Mouse (Mus musculus) liver, embryonic 11.5 days (tissue): ENCODE results near the gene Lztfl1. TPM values are rescaled to one million over a fixed set of nuclear protein-coding genes. Genes with fewer than 3 reads are reported as not detected.
"Not testable (repeated sequence)": the region's sequence is repeated elsewhere in the genome, so short reads cannot be mapped to it uniquely, and the experiment has no call there.

Experiments
- ATAC-seq: fragments of 200-750 bp; cut with Nextera tagmentation; replicated peaks from 2 replicates; pipeline ENCODE4 v1.8.0; 2017; ENCODE audit warnings: moderate number of reproducible peaks, mild to moderate bottlenecking, moderate TSS enrichment, moderate library complexity; ENCODE audit not compliant: low FRiP score
- DNase-seq: peaks from one replicate; pipeline ENCODE4 v3.0.0-alpha.2; 2017; ENCODE audit warnings: low spot score
- H3K27ac ChIP-seq: fragments of 300-500 bp; sonication (generic); 2 replicates; pipeline ENCODE4 v1.5.1; 2014; ENCODE audit warnings: mild to moderate bottlenecking, low read depth, low read length, control low read depth
- H3K27me3 ChIP-seq: fragments of 300-500 bp; sonication (generic); replicated peaks from 2 replicates; pipeline ENCODE4 v1.6.1; 2014; ENCODE audit warnings: low read length, mixed read lengths; ENCODE audit not compliant: control insufficient read depth, insufficient read depth
- H3K36me3 ChIP-seq: fragments of 300-500 bp; sonication (generic); 2 replicates; pipeline ENCODE4 v1.6.1; 2014; ENCODE audit warnings: mild to moderate bottlenecking, low read length, moderate library complexity, mixed read lengths; ENCODE audit not compliant: control insufficient read depth, insufficient read depth
- H3K4me1 ChIP-seq: fragments of 300-500 bp; sonication (generic); replicated peaks from 2 replicates; pipeline ENCODE4 v1.6.1; 2014; ENCODE audit warnings: low read length, mixed read lengths; ENCODE audit not compliant: control insufficient read depth, insufficient read depth
- H3K4me2 ChIP-seq: fragments of 300-500 bp; sonication (generic); 2 replicates; pipeline ENCODE4 v1.6.1; 2014; ENCODE audit warnings: mild to moderate bottlenecking, control low read depth, moderate library complexity
- H3K4me3 ChIP-seq: fragments of 300-500 bp; sonication (generic); 2 replicates; pipeline ENCODE4 v1.5.1; 2014; ENCODE audit warnings: low read depth, low read length, control low read depth
- H3K9ac ChIP-seq: fragments of 300-500 bp; sonication (generic); 2 replicates; pipeline ENCODE4 v1.6.1; 2014; ENCODE audit warnings: low read depth, low read length, control low read depth
- H3K9me3 ChIP-seq: fragments of 300-500 bp; sonication (generic); 2 replicates; pipeline ENCODE4 v1.6.1; 2016; ENCODE audit warnings: low read length, inconsistent platforms, mixed read lengths; ENCODE audit not compliant: control insufficient read depth
- WGBS: fragments of 180-500 bp; shearing (Covaris S2); extraction: QIAGEN DNeasy Blood & Tissue Kit; methylation state at CpG from one replicate; pipeline ENCODE4 v1.1.7; 2014; 5-methylcytosine and 5-hydroxymethylcytosine counted together
- polyA plus RNA-seq: library from polyadenylated mRNA; unstranded; fragments of >200 nt; fragmentation: Nextera tagmentation; extraction: Ambion mirVana; gene quantifications from 2 replicates; pipeline ENCODE4 v1.2.1, GENCODE M21; 2014

Lztfl1 gene
- polyA plus RNA-seq, 1 experiment from 2014 or later = 32.6 TPM

DNA sequence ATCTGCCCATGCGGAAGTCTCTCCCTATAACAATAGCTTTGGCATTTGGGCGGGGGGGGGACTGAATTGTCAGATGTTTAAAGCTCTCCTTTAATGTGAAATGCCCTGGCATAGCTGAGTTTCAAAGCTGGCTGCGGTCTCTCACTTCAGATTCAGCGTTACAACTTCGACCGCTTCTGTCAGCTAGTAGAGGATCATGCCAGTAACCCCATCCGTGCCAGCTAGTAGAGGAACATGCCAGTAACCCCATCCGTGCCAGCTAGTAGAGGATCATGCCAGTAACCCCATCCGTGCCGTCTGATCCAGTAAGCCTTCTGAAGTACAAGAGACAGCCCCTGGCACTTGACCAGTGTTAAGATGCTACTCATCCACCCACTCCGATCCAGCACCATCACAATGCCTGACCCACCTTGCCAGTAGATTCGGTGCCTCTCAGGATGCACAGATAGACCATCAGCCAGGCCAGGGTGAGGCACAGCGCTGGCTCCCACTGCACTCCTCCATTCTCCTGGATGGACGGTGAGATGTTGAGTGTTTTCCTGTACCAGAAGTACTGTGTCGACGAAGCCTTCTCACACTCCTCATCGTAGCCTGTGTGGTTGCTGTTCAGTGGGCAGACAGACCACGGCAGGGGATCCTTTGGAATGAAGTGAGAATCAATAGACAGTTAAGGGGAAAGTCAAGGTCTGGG is 57.4 kb downstream of the Lztfl1 start:
- not testable (repeated sequence) for H3K9me3 ChIP-seq, H3K36me3 ChIP-seq, H3K9ac ChIP-seq, DNase-seq, ATAC-seq, H3K27ac ChIP-seq, H3K4me2 ChIP-seq, H3K4me3 ChIP-seq, H3K4me1 ChIP-seq, H3K27me3 ChIP-seq
- WGBS = 83% methylated on average over 17 of the region's 18 CpGs

DNA sequence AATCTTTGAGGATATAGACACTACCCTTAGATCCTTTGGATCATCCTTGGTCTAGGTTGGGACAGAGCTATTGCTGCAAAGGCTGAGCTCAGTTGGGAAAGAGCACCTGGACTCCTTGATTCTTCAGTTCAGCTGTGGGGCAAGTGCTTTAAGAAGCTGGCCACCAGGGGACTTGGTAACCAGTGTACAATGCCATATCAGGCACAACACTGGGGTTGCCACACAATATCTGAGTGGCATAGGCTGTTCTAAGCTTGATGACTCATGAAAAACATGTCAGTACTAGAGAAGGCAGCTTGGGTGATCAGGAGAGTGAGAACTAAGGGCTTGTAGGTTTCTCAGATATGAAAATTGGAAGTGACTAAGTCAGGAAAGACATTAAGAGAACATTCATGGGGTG is 58.5 kb downstream of the Lztfl1 start:
- H3K4me1 ChIP-seq = no peaks in the 10 kb centered on the region
- DNase-seq (no peak), ATAC-seq (no peak)
- H3K9ac ChIP-seq = no peak overlapping the region
- no peak overlapping the region for H3K4me3 ChIP-seq
- no peaks in the 10 kb centered on the region for H3K27me3 ChIP-seq
- no peak overlapping the region for H3K4me2 ChIP-seq
- no peaks in the 10 kb centered on the region for H3K36me3 ChIP-seq
- no peaks in the 10 kb centered on the region for H3K9me3 ChIP-seq
- no peak overlapping the region for H3K27ac ChIP-seq

DNA sequence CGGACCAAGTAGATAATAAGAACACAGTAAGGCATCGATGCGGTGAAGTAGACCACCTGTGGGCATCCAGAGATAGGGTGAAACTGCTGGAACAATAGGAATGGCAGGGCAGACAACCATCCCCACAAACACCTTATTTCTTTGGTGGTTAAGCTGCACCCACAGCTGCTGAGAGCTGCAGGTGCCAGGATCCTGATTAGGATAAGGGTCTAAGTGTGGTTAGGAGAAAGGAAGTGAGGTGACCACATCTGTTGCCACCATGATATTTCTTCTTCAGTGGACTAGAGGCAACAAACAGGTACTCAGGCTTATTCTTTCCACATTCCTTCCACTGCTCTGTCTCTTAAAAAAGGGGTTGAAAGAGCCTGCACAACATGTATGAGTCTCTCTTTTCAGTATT is 60.0 kb downstream of the Lztfl1 start:
- Histone ChIP-seq H3K9ac (no peak overlapping the region), H3K36me3 (no peaks in the 10 kb centered on the region), H3K27me3 (no peaks in the 10 kb centered on the region), H3K4me3 (no peak overlapping the region), H3K4me2 (no peak overlapping the region), H3K9me3 (no peaks in the 10 kb centered on the region), H3K27ac (no peak overlapping the region), H3K4me1 (no peaks in the 10 kb centered on the region)
- WGBS = 43% methylated on average over 3 of the region's 3 CpGs
- DNase-seq (no peak), ATAC-seq (no peak)

GRCm38 (mm10) chr9:123651369-123651768 is 66.1 kb downstream of the Lztfl1 start:
- Histone ChIP-seq H3K27me3 (no peaks in the 10 kb centered on the region), H3K9ac (no peak overlapping the region), H3K4me2 (no peak overlapping the region), H3K4me1 (no peaks in the 10 kb centered on the region), H3K4me3 (no peak overlapping the region), H3K9me3 (no peaks in the 10 kb centered on the region), H3K27ac (no peak overlapping the region), H3K36me3 (no peaks in the 10 kb centered on the region)
- ATAC-seq (no peak), DNase-seq (no peak)
- 59% methylated on average over 4 of the region's 4 CpGs for WGBS

DNA sequence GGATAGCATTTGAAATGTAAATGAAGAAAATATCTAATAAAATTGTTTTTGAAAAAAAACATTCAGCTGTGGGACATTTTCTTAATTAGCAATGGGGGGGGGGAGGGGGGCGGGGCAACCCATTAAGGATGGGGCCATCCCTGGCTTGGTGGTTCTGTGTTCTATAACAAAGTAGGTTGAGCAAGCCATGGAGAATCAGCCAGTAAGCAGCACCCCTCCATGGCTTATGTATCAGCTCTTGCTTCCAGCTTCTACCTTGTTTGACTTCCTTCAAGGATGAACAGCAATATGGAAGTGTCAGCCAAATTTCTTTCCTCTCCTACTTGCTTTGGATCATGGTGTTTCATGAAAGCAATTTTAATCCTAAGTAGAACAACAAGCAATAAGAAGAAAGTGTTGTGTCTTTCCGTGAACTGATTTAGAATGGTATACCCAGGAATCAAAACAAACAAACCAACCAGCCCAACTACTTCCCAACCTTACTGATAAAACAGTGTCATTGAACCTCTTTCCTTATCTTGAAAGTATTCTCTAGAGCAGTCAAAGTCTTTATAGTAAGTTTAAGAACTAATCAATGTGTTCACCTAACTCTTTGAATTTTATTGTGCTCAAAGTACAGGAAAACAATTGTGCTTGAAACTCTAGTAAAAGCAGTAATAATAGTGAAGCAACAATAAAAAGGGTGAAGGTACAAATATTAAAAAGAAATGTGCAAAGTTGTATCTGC is 67.5 kb downstream of the Lztfl1 start:
- WGBS = 69% methylated on average over 2 of the region's 2 CpGs

More for the DNA sequence above, 67.5 kb downstream of the Lztfl1 start:
- H3K27me3 ChIP-seq = no peaks in the 10 kb centered on the region
- no peak overlapping the region for H3K27ac ChIP-seq
- ATAC-seq = no peak
- no peak overlapping the region for H3K4me2 ChIP-seq
- no peak overlapping the region for H3K9ac ChIP-seq
- H3K36me3 ChIP-seq = no peaks in the 10 kb centered on the region
- no peak for DNase-seq
- no peaks in the 10 kb centered on the region for H3K4me1 ChIP-seq
- no peak overlapping the region for H3K4me3 ChIP-seq
- H3K9me3 ChIP-seq = no peaks in the 10 kb centered on the region

Other genes starting within 250 kb of the Lztfl1 start
- gene Limd1, start 239.0 kb downstream of the Lztfl1 start, polyA plus RNA-seq = 41.7 and 42.2 TPM in 2 replicates
- 44.5 and 55.3 TPM in 2 replicates for gene Sacm1l, start 187.9 kb downstream of the Lztfl1 start, polyA plus RNA-seq
- gene Slc6a20b, start 85.1 kb downstream of the Lztfl1 start, polyA plus RNA-seq = 0.17 and 0.32 TPM in 2 replicates
- gene Ccr9, start 39.3 kb downstream of the Lztfl1 start, polyA plus RNA-seq = 0.04 and 0.14 TPM in 2 replicates
- 0.14 and 0.35 TPM in 2 replicates for gene Slc6a20a, start 38.8 kb downstream of the Lztfl1 start, polyA plus RNA-seq
- 0.22 TPM in 1 of 2 replicates, not detected in the other for gene Cxcr6, start 88.8 kb upstream of the Lztfl1 start, polyA plus RNA-seq
- 7.2 and 8.3 TPM in 2 replicates for gene Fyco1, start 134.2 kb upstream of the Lztfl1 start, polyA plus RNA-seq
- not detected in 2 replicates for gene Xcr1, start 144.3 kb upstream of the Lztfl1 start, polyA plus RNA-seq